Mouse (Mus musculus): ENCODE measurements around the gene Adprhl1. TPM values are rescaled to one million over a fixed set of nuclear protein-coding genes. Genes with fewer than 3 reads are reported as not detected.

Adprhl1 gene
- total and polyA plus RNA-seq, 3 experiments, result not detected

- TF ChIP-seq SIN3A (IDR thresholded peaks at IDR 0.05; ENCODE audit: low read length) (no peak), ZMIZ1 (IDR thresholded peaks at IDR 0.05; ENCODE audit: low read depth, low read length) (no peak), RAD21 (IDR thresholded peaks at IDR 0.05; ENCODE audit: low read depth, low read length) (no peak), MXI1 (IDR thresholded peaks at IDR 0.05; ENCODE audit: low read depth, low read length) (no peak)
- H3K27ac ChIP-seq (ENCODE audit: insufficient read depth, low read depth), result no peak overlapping the region
- no peak overlapping the region for H3K4me2 ChIP-seq (ENCODE audit: insufficient read depth, low read depth, poor library complexity, severe bottlenecking)
- no peak overlapping the region for H3K9ac ChIP-seq (ENCODE audit: insufficient read depth, low read depth)
- no peaks in the 10 kb centered on the region for H3K9me3 ChIP-seq (replicated peaks; ENCODE audit: low read length)
- peaks cover 80% of the 10 kb centered on the region for H3K27me3 ChIP-seq (replicated peaks)
- dilution Hi-C loops (cut with MboI; ENCODE audit: extremely low pct_ligation_motif_present, extremely low pct_unique_long_range_greater_than_20kb, low sequenced_read_pairs), result no loop called here
- H3K36me3 ChIP-seq (replicated peaks in 1 of 2; ENCODE audit: control insufficient read depth in 1 of 2, insufficient read depth in 1 of 2, low read length in 1 of 2), result no peaks in the 10 kb centered on the region
- no peaks in the 10 kb centered on the region for H3K79me2 ChIP-seq (replicated peaks; ENCODE audit: control insufficient read depth, extremely low read depth, insufficient read depth, poor library complexity, severe bottlenecking)
- H3K4me1 ChIP-seq (ENCODE audit: control insufficient read depth in 1 of 2, insufficient read depth in 2 of 2), result no peaks in the 10 kb centered on the region
- in situ Hi-C loops (cut with MboI; ENCODE audit: low pct_ligation_motif_present, low pct_unique_long_range_greater_than_20kb, low sequenced_read_pairs), result no loop called here
- no peak for DNase-seq (ENCODE audit: extremely low read depth)
- no peak overlapping the region for H3K4me3 ChIP-seq (replicated peaks in 1 of 3; ENCODE audit: low read depth in 2 of 3, low read length in 2 of 3, poor library complexity in 1 of 3)
Observed at GRCm38 (mm10) chr8:13197493-13197892, 56.5 kb downstream of the Adprhl1 start.

DNA sequence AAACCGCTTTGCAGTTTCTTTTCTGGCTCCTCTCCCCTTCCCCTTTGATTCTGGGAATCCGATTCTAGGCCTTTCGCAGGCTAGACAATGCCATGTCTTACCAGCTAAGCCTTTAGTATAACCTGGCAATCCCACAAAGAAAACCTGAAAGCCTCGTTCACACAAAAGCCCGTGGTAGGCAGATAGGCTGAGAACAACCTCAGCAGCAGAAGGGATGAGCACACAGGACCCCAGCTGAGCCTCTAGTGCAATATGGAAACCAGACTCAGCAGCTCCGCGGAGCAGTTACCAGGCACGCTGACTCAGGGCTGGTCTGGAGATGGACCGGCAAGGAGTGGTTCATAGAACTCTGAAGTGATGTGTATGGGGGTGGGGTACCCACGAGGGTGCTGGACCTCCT is 59.1 kb downstream of the Adprhl1 start:
- in situ Hi-C loops (cut with MboI; ENCODE audit: low pct_ligation_motif_present, low pct_unique_long_range_greater_than_20kb, low sequenced_read_pairs) (no loop called here), dilution Hi-C loops (cut with MboI; ENCODE audit: extremely low pct_ligation_motif_present, extremely low pct_unique_long_range_greater_than_20kb, low sequenced_read_pairs) (no loop called here)
- no peak overlapping the region for H3K4me3 ChIP-seq (replicated peaks in 1 of 3; ENCODE audit: low read depth in 2 of 3, low read length in 2 of 3, poor library complexity in 1 of 3)
- H3K27ac ChIP-seq (ENCODE audit: insufficient read depth, low read depth), result no peak overlapping the region
- DNase-seq (ENCODE audit: extremely low read depth), result no peak
- no peak overlapping the region for H3K4me2 ChIP-seq (ENCODE audit: insufficient read depth, low read depth, poor library complexity, severe bottlenecking)
- no peaks in the 10 kb centered on the region for H3K9me3 ChIP-seq (replicated peaks; ENCODE audit: low read length)
- no peak overlapping the region for H3K9ac ChIP-seq (ENCODE audit: insufficient read depth, low read depth)
- H3K36me3 ChIP-seq (replicated peaks in 1 of 2; ENCODE audit: control insufficient read depth in 1 of 2, insufficient read depth in 1 of 2, low read length in 1 of 2), result no peaks in the 10 kb centered on the region
- peaks cover 85% of the 10 kb centered on the region for H3K27me3 ChIP-seq (replicated peaks)
- no peaks in the 10 kb centered on the region for H3K4me1 ChIP-seq (ENCODE audit: control insufficient read depth in 1 of 2, insufficient read depth in 2 of 2)
- H3K79me2 ChIP-seq (replicated peaks; ENCODE audit: control insufficient read depth, extremely low read depth, insufficient read depth, poor library complexity, severe bottlenecking), result no peaks in the 10 kb centered on the region
- TF ChIP-seq CHD2 (IDR thresholded peaks at IDR 0.05; ENCODE audit: low read length) (no peak), EP300 (IDR thresholded peaks at IDR 0.05; ENCODE audit: low read length) (no peak), SIN3A (IDR thresholded peaks at IDR 0.05; ENCODE audit: low read length) (no peak), RCOR1 (conservative IDR thresholded peaks at IDR 0.05; ENCODE audit: low read depth, low read length) (no peak), CHD1 (IDR thresholded peaks at IDR 0.05; ENCODE audit: low read depth, low read length) (no peak), NRF1 (IDR thresholded peaks at IDR 0.05; ENCODE audit: low read depth, low read length) (no peak), MYC (IDR thresholded peaks at IDR 0.05; ENCODE audit: low read depth, low read length) (no peak), POLR2A (IDR thresholded peaks at IDR 0.05; ENCODE audit: low read depth, low read length) (no peak), PAX5 (IDR thresholded peaks at IDR 0.05; ENCODE audit: low read length) (no peak), ELF1 (IDR thresholded peaks at IDR 0.05; ENCODE audit: low read depth, low read length) (no peak), BHLHE40 (IDR thresholded peaks at IDR 0.05; ENCODE audit: low read depth, low read length) (no peak), ETS1 (conservative IDR thresholded peaks at IDR 0.05; ENCODE audit: low read depth, low read length) (no peak), UBTF (IDR thresholded peaks at IDR 0.05; ENCODE audit: low read depth, low read length) (no peak), MXI1 (IDR thresholded peaks at IDR 0.05; ENCODE audit: low read depth, low read length) (no peak), E2F4 (IDR thresholded peaks at IDR 0.05; ENCODE audit: insufficient replicate concordance, low read depth, low read length) (no peak)

Data from CH12.LX (cell line).